Mouse (Mus musculus) brain, embryonic 14.5 days (tissue): ENCODE results near the gene Fam241a.

Source experiments
- CTCF ChIP-seq: fragments of 200-500 bp; IDR thresholded peaks from 2 replicates; pipeline ENCODE4 v1.5.1; 2012; ENCODE audit warnings: inconsistent platforms, mild to moderate bottlenecking, moderate library complexity, borderline replicate concordance; ENCODE audit not compliant: insufficient read depth, insufficient read length; ENCODE audit errors: extremely low read depth
- POLR2A ChIP-seq: fragments of 200-500 bp; IDR thresholded peaks from 2 replicates; pipeline ENCODE4 v1.6.1; 2012; ENCODE audit warnings: mild to moderate bottlenecking, inconsistent platforms, borderline replicate concordance; ENCODE audit not compliant: poor library complexity, insufficient read depth, insufficient read length, severe bottlenecking; ENCODE audit errors: extremely low read depth

- TF ChIP-seq POLR2A (no peak), CTCF (no peak)
These were observed 75.7 kb downstream of the Fam241a start for GRCm38 (mm10) chr3:127820400-127820799.
